Mouse (Mus musculus): ENCODE results near the gene Palld.

The Palld gene

GRCm38 (mm10) chr8:61589972-61590391 lies 312.5 kb downstream of the Palld start:
- DNase-seq (ENCODE audit: low read depth, low spot score), result no peak

- no peak for DNase-seq (ENCODE audit: low read depth, low spot score)
Measured at GRCm38 (mm10) chr8:61588336-61588735, 314.2 kb downstream of the Palld start.

- DNase-seq (ENCODE audit: low read depth, low spot score), result no peak
Measured at GRCm38 (mm10) chr8:61587731-61588130, 314.8 kb downstream of the Palld start.

GRCm38 (mm10) chr8:61586529-61586928 lies 316.0 kb downstream of the Palld start:
- no peak for DNase-seq (ENCODE audit: low read depth, low spot score)

GRCm38 (mm10) chr8:61585746-61586145 lies 316.7 kb downstream of the Palld start:
- DNase-seq (ENCODE audit: low read depth, low spot score), result no peak

- no peak for DNase-seq (ENCODE audit: low read depth, low spot score)
Measured at GRCm38 (mm10) chr8:61584714-61585383, 317.6 kb downstream of the Palld start.

GRCm38 (mm10) chr8:61582547-61582946 lies 319.9 kb downstream of the Palld start:
- DNase-seq (ENCODE audit: low read depth, low spot score), result no peak

GRCm38 (mm10) chr8:61581259-61581658 lies 321.2 kb downstream of the Palld start:
- DNase-seq (ENCODE audit: low read depth, low spot score), result no peak

- DNase-seq (ENCODE audit: low read depth, low spot score), result no peak
Measured at GRCm38 (mm10) chr8:61579831-61580230, 322.7 kb downstream of the Palld start.

GRCm38 (mm10) chr8:61578754-61579153 lies 323.7 kb downstream of the Palld start:
- DNase-seq (ENCODE audit: low read depth, low spot score), result no peak

GRCm38 (mm10) chr8:61575096-61575653 lies 327.3 kb downstream of the Palld start:
- no peak for DNase-seq (ENCODE audit: low read depth, low spot score)

GRCm38 (mm10) chr8:61574526-61574925 lies 328.0 kb downstream of the Palld start:
- no peak for DNase-seq (ENCODE audit: low read depth, low spot score)

GRCm38 (mm10) chr8:61573179-61573937 lies 329.1 kb downstream of the Palld start:
- DNase-seq (ENCODE audit: low read depth, low spot score), result no peak

- no peak for DNase-seq (ENCODE audit: low read depth, low spot score)
Measured at GRCm38 (mm10) chr8:61572697-61573096, 329.8 kb downstream of the Palld start.

- no peak for DNase-seq (ENCODE audit: low read depth, low spot score)
Measured at GRCm38 (mm10) chr8:61570637-61571036, 331.9 kb downstream of the Palld start.

GRCm38 (mm10) chr8:61569721-61570120 lies 332.8 kb downstream of the Palld start:
- no peak for DNase-seq (ENCODE audit: low read depth, low spot score)

GRCm38 (mm10) chr8:61569211-61569610 lies 333.3 kb downstream of the Palld start:
- DNase-seq (ENCODE audit: low read depth, low spot score), result no peak

- no peak for DNase-seq (ENCODE audit: low read depth, low spot score)
Measured at GRCm38 (mm10) chr8:61563378-61563777, 339.1 kb downstream of the Palld start.

GRCm38 (mm10) chr8:61562626-61563025 lies 339.9 kb downstream of the Palld start:
- DNase-seq (ENCODE audit: low read depth, low spot score), result no peak

GRCm38 (mm10) chr8:61561220-61561619 lies 341.3 kb downstream of the Palld start:
- no peak for DNase-seq (ENCODE audit: low read depth, low spot score)

GRCm38 (mm10) chr8:61559979-61560378 lies 342.5 kb downstream of the Palld start:
- no peak for DNase-seq (ENCODE audit: low read depth, low spot score)

- DNase-seq (ENCODE audit: low read depth, low spot score), result no peak
Measured at GRCm38 (mm10) chr8:61559450-61559849, 343.0 kb downstream of the Palld start.
